Mouse (Mus musculus): ENCODE results near the gene Gimap4.

Gimap4 gene

DNA sequence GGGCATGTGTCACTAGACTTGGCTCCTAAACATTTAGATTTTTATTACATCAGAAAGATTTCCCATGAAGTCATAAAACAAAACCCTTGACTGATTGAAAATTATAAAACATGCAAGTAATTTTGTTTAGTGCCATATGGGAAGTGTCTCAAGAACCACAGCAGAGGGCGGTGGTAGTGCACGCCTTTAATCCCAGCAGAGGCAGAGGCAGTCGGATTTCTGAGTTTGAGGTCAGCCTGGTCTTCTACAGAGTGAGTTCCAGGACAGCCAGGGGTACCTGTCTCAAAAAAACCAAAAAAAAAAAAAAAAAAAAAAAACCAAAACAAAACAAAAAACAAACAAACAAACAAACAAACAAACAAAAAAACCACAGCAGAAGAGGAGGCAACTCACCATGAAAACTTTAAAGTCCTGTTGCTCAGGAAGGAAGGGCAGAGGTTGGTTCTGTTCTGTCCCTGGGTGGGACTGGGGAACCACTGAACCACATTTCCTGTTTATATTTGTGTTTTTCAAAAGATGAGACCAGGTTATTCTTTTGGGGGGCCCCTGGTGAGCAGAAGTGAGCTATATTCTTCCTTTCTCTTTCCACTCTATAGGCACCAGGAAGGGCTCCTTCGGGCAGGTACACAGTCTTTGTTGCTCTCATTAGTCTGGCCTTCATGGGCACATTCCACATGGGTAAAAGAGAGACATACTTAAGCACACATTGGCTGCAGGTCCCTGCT is 12.6 kb downstream of the Gimap4 start:
- in situ Hi-C loops (cut with MboI; ENCODE audit: unreplicated experiment in 2 of 2): no loop called here

DNA sequence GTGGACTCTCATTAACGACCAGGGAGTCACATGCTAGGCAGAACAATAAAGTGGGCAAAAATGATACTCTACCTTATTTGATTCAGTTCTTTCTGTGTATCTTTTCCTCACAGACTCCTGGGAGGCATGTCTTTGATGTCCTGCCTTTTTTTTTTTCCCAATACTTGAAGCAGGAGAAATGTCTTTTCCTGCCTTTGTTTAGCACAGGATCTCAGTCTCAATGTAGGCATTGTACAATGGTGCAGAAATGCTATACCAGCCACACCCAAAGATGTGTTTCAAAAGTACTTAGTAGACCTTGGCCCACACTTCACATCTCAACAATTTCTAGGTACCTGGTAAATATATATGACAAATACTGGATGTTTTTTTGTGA is 13.2 kb downstream of the Gimap4 start:
- in situ Hi-C loops (cut with MboI; ENCODE audit: unreplicated experiment in 2 of 2): no loop called here

DNA sequence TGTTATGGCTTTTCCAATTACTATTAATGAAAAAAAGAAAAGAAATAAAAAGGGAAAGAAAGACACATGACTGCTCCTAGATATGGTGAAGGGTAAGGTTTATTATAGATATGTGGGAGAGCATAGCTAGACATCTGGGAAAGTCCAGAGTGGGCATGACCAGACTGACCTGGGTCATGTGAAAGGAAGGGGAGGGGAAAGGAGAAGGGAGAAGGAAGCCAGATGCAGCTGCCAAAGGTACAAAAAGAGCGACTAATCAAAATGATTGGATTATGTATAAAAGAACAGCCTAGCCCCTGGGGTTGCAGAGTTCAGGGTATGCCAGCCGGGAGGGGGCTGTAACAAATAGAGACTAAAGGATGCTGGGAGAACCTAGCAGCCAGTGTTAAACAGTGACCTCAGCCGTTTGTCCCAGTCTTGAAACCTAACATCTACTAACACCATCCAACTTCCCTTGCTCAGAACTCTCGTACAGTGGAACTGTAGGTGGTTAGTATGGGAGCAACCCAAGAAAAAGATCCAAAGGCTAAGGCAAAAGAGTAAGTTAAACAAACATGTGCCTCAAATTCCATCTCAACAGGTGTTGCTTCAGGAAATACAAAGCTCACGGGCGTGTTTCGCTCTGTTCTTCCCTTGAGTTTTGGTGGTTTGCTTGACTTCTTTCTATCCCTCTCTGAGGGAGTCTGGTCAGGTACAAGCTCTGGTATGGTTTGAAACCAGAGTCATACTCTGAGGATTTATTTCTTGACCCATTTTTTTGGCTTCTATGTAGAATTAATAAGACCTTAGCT is 13.9 kb downstream of the Gimap4 start:
- in situ Hi-C loops (cut with MboI; ENCODE audit: unreplicated experiment in 2 of 2): no loop called here

DNA sequence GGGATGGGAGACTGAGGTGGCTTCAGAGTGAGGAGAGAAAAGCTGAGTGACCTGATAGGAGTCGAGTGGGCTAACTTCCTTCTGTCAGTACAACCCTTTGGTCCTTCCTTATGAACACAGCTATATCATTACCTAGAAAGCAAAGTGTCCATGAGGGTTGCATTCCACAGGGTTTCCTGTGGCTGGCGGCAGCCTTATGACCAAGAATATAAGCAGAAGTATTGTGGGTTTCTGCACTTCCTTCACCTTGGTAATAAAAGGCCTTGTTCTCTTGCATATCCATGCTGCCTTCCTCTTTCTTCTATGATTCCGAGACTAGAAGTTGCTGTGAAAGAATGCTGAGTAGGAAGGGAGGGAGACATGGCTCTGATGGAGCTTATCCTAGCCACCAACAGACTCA is 14.5 kb downstream of the Gimap4 start:
- in situ Hi-C loops (cut with MboI; ENCODE audit: unreplicated experiment in 2 of 2): no loop called here

DNA sequence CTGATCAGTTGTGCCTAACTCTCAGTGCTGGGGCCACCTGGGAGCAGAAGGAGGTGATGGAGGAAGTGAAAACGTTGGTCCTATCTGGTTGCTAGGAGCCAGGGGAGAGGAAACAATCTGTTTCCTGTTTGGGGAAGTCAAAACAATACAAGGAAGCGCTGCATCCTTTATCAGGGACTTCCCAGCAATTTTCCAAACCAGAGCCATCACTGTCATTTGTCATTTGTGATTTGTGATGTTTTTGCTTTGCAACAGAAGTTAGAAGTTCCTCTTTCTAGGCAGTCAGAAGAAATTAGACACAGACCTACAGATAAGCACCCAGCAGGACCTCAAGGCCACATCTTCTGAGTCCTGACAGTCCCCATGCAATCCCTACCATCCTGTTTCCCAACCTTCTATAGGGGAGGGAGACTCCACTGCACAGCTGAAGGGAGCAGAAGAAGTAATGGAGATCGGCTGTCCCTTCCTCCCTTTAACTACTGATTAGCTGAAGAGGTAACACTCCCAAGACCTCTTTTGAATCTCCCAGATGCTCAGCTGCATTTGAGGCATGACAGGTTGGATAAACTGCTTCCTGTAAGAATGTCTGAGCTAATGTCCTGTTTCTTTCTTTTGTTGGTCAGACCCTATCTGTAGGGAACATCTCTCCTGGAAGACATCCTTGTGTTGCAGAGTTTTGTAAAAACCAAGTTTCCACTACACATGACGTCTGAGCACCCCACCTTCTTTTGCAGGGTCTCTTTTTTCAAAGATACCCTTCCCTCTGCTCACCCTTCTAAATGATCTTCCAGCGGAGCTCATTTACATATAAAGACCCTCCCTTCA is 16.1 kb downstream of the Gimap4 start:
- in situ Hi-C loops (cut with MboI; ENCODE audit: unreplicated experiment in 2 of 2): loop anchor here (5.0 kb wide), 1 partner anchor 37 kb away; the partner anchor contains the start of gene Gimap1 (in 2 of the 2)

DNA sequence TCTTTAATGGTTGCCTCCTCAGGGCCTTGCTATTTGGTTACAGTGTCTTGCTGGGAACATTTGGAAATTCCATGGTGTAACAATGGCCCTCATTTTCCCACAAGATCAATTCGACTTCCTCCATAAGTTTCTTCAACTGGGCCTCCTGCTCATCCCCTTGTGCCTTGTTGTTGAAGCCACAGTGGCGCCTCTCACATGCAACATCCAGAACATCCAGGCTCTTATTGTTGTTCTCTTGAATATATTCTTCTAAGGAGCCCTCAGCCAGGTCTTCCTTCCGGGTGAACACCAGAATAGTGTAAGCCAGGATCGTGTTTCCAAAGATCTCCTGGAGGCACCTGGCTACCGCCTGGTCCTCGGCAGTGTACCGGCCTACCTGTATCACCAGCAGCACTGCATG is 17.8 kb downstream of the Gimap4 start:
- in situ Hi-C loops (cut with MboI; ENCODE audit: unreplicated experiment in 2 of 2): loop anchor here (5.0 kb wide), 1 partner anchor 35 kb away; the partner anchor contains the start of gene Gimap1 (in 2 of the 2)

DNA sequence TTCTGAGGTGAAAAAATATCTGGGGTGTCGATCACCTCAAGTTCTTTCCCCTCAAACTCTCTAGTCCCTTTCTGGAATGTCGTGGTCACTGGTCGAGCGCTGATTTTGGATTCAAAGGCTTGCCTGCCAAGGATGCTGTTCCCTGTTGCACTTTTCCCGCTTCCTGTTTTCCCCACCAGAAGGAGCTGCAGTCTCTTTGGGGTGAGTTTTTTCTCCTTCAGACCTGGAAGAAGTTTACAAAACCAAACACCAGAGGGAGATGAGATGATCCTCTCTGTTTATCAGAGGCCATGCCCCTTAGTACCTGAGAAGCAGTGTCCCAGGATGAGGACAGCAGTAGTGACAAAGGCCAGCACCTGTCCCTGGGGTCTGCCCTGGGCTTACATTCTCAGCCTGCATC is 18.3 kb downstream of the Gimap4 start:
- in situ Hi-C loops (cut with MboI; ENCODE audit: unreplicated experiment in 2 of 2): loop anchor here (5.0 kb wide), 1 partner anchor 35 kb away; the partner anchor contains the start of gene Gimap1 (in 2 of the 2)

DNA sequence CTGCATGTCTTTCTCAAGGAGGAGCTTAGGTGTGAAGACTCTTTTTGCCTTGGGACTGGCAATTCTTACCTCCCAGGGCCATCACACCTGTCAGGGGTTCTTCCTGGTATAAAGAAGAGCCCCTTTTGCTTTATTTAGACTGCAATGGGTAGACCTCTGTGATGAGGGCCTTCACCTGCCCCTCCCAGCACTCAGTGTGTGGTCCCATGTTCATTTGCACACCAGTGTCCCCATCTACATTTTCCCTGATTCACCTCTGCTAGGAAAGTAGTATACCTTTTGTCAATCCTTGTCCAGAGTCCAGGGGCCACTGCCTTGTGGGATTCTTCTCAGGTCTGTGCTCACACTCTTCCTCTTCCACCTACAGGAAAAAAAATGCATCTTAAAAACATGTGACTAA is 19.8 kb downstream of the Gimap4 start:
- in situ Hi-C loops (cut with MboI; ENCODE audit: unreplicated experiment in 2 of 2): loop anchor here (5.0 kb wide), 1 partner anchor 33 kb away; the partner anchor contains the start of gene Gimap1 (in 2 of the 2)

DNA sequence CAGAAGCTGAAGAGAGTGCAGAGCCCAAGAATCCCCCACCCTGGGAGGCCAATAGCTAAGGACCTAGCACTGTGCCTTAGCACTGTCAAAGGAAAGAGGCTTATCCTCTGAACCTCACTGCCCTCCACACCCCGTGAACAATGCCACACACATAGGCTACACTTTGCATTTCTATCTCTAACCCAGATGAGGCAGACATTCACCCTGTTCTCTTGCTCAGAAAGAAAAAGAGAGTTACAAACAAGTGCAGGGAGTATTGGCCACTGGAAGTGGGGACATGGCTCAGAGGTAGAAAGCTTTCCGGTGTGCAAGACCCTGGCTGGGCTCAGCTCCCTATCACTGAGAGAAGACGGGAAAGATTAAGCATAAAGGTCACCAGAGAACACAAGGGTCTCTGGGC is 21.8 kb downstream of the Gimap4 start:
- in situ Hi-C loops (cut with MboI; ENCODE audit: unreplicated experiment in 2 of 2): no loop called here

DNA sequence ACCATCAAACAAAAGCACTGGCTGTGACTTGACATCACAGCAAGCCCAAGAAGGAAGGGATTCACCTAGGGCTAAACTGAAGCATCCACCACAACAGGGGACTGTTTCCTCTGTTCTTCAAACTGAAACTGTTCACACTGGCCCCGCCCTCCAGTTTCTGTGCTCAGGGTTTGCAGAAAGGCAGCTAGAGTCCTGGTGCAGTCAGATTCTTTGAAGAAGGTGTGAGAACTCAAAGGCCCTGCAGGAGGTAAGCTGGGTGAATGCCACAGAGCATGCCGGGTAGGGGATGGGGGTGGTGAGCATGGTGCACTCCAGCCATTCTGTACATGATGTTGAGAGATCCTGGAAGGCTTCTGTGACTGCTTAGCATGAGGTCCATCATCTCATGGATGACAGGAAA is 34.1 kb downstream of the Gimap4 start, which contains the start of the genes Gm28053 and Gimap7:
Gm28053 (plus strand) TSS at position 153 of the 400 bp plus-strand sequence.
Gimap7 (plus strand) TSS at position 167 of the 400 bp plus-strand sequence.
- in situ Hi-C loops (cut with MboI; ENCODE audit: unreplicated experiment in 2 of 2): no loop called here

DNA sequence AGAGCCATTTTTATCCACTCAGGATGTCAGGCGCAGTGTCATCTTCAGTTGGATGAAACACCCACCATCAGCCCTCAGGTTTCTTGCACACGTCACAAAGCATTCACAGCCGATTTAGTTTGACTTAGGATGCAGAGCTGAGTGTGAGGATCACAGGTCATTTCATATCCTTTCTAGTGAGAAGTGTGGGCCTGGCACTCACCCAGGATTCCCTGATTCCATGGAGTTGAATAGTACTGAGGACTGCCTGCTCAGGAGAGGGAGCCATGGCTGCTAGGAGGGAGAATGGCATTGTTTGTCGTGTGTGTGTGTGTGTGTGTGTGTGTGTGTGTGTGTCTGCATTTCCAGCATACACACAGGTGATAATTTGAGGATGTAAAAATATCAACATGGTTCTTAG is 36.0 kb downstream of the Gimap4 start:
- in situ Hi-C loops (cut with MboI; ENCODE audit: unreplicated experiment in 2 of 2): no loop called here

DNA sequence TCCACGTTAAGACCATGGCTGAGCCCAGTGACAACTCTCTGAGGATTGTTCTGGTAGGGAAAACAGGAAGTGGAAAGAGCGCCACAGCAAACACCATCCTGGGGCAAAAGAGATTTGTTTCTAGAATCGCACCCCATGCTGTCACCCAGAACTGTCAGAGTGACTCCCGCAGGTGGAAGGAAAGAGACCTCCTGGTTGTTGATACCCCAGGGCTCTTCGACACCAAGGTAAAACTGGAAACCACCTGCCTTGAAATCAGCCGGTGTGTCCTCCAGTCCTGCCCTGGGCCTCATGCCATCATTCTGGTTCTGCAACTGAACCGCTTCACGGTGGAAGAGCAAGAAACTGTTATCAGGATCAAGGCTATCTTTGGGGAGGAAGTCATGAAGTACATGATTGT is 39.1 kb downstream of the Gimap4 start:
- in situ Hi-C loops (cut with MboI; ENCODE audit: unreplicated experiment in 2 of 2): no loop called here

DNA sequence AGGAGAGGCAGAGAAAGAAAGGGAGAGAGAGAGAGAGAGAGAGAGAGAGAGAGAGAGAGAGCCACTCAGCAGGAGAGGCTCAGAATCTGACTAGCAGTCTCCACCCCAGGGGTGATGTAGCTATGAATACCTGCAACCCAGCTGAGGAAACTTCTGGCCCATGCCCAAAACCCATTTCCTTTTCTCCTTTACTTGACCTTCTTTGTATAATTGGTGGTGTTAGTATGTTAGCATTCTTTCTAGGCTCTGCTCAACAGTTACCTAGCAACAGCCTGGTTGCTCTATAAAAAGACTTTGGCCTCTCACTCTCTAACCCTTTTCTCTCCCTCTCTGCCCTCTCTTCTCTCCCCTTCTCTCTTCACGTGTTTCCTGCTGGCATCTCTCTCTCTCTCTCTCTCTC is 41.1 kb downstream of the Gimap4 start:
- in situ Hi-C loops (cut with MboI; ENCODE audit: unreplicated experiment in 2 of 2): no loop called here

DNA sequence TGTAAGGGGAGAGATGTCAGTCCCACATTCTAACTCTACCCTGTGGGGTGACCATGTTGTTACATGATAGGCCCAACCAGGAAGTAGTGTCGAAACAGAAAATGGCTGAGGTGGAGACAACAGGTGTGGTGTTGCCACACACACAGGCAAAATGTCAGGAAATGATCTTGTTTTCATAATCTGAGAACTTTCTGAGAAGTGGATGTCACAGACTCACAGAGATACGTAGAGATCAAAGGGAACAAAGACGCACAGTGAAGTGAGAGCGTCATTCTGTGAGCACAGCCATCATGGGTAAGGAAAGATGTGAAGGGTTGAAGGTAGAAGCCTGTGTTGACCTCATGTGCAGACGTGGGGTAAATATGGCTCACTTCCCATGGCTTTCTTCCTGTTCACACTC is 43.4 kb downstream of the Gimap4 start:
- in situ Hi-C loops (cut with MboI; ENCODE audit: unreplicated experiment in 2 of 2): no loop called here

DNA sequence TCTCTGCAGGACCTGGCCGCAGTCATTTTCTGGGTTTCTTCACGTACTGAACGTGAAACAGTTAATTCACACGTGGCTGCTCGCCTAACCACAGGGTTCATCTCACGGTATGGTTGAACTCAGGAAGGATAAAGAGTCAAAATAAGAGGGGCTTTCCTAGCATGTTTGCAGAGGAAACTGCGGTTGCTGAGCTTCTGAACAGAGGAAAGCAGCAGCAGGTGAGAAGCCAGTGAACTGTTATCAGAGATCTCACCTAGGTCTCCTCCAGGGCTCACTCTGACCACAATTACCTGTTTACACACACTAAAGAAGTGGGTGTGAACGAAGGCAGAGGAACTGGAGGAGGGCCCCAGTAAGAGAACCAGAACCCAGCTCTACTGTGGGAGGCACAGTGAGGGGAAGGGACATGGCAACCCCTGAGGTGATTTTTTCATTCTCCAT is 48.5 kb downstream of the Gimap4 start:
- in situ Hi-C loops (cut with MboI; ENCODE audit: unreplicated experiment in 2 of 2): no loop called here

DNA sequence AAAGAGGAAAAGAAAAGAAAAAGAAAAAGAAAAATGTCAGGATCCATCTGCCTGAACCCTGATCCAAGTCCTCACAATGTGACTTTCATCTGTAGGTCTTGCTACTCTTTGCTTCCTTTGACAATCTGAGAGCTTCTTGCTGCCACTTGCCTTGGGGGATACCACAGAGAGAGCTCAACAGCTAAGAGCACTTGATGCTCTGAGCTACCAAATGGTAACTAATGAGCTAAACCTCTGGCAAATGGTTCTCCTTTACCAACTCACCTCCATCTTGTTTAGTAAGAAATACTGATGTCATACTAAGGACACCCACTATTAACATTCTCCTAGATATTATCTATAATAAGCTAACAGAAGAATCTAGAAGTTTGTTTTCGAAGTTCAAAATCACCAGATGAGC is 49.3 kb downstream of the Gimap4 start:
- in situ Hi-C loops (cut with MboI; ENCODE audit: unreplicated experiment in 2 of 2): no loop called here

DNA sequence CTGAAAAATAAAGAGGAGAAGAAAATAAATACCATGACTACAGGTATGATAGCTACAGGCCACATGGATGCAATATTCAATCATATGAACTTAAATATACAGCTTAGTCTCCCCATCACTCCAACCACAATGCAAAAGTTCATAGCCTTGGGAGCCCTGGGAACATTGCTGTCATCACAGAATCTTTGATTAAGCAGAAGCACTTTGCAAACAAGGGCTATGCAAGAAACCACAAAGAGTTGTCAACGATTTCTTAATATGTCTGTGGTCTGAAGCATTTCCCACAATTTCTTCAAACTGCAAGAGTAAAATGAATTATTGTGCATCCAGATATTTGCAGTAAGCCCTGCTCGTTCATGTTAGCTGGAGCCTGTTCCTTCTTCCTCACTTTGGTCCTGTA is 52.7 kb downstream of the Gimap4 start:
- in situ Hi-C loops (cut with MboI; ENCODE audit: unreplicated experiment in 2 of 2): loop anchor here (5.0 kb wide), 1 partner anchor 35 kb away; no protein-coding TSS in a partner anchor

DNA sequence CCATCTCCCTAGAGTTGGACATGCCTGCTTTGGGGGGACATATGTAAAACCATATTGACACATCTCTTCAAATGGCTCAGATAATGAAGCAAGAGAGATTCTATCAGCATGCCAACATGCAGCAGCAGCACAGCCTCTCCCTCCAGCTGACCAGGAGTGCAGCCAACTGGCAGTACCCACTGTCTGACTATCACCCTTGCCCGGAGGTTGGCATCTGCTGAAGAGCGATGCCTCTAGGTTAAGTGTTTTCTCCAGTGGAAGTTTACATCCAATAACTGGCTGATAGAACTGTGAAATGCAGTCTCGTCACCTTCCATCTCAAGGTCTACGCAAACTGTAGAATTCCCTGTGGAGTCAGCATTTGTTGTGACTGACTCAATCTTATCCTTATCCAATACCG is 53.3 kb downstream of the Gimap4 start:
- in situ Hi-C loops (cut with MboI; ENCODE audit: unreplicated experiment in 2 of 2): loop anchor here (5.0 kb wide), 1 partner anchor 35 kb away; no protein-coding TSS in a partner anchor

DNA sequence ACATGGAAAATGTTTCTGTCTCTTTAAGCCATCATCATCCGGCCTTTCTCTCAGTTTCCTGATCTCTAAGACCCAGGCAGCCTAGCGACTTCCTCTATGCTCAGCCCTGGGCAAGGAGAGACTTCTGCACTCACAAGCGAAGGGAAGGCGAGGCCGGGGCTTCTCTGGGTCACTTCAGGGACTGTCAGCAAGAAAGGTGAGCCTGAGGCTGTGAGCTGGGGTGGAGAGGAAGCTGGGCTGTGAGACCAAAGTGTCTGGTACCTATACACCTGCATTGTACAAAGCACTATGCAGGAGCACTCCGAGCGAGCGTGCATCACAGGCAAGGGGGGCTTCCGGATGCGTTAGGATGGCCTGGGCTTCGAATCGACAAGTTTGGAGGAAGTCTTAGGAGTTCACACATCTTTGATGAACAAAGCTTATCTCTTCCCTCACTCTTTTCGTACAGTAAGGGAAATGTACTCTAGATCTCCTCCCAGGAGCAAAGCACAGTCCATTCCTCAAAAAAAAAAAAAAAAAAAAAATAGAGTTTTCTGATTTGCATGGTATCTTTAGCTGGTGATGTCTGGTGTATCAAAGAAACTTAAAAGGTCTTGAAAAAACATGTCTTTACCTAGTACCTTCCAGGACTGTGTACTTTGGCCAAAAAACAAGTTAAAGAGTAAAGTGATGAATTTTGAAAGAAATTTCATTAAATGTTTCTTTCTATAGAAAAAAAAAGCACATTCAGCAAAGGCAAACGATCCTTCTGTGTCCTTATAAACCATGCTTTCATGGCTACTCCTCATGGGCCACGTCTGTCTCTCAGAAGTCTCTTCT is 54.8 kb downstream of the Gimap4 start, which contains the start of gene Gimap1:
Gimap1 (plus strand) TSS at position 94 of the 819 bp plus-strand sequence.
- in situ Hi-C loops (cut with MboI; ENCODE audit: unreplicated experiment in 2 of 2): loop anchor here (5.0 kb wide), 1 partner anchor 37 kb away; no protein-coding TSS in a partner anchor

DNA sequence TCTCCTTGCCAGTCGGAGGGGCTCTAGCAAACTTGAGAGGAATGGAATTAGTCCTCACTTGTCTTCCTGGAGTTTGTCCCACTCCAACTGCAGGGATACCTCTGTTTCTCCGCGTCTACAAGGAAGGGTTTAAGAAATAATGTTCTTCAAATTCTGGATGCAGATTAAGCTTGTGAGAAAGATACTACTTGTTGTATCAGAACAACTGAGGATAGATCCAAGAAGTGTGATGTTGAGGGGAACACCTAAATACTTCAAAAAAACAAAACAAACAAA is 55.4 kb downstream of the Gimap4 start:
- in situ Hi-C loops (cut with MboI; ENCODE audit: unreplicated experiment in 2 of 2): loop anchor here (5.0 kb wide), 1 partner anchor 37 kb away; no protein-coding TSS in a partner anchor

All from v-Abl transformed pro-B cells (cell line).